Mouse (Mus musculus): ENCODE results near the gene Pan3. TPM values are rescaled to one million over a fixed set of nuclear protein-coding genes. Genes with fewer than 3 reads are reported as not detected.

Pan3 gene
- polyA plus RNA-seq (2014; fragmentation: Illumina TruSeq; extraction: RNeasy Lipid Tissue Mini Kit (QIAGEN cat#74804); ENCODE audit: low read depth, low replicate concordance): 26.6 TPM

GRCm38 (mm10) chr5:147429535-147430305 lies at the start of gene Pan3:
Pan3 (plus strand) TSS chr5:147430161.

GRCm38 (mm10) chr5:147399843-147400504 lies 30.0 kb upstream of the Pan3 start, which contains the start of gene Flt3:
Flt3 (minus strand) TSS chr5:147400489.

Other genes starting within 250 kb of the Pan3 start
- not detected for gene Gsx1, start 241.5 kb upstream of the Pan3 start, polyA plus RNA-seq (2014; fragmentation: Illumina TruSeq; extraction: RNeasy Lipid Tissue Mini Kit (QIAGEN cat#74804); ENCODE audit: low read depth, low replicate concordance)
- not detected for gene Pdx1, start 160.2 kb upstream of the Pan3 start, polyA plus RNA-seq (2014; fragmentation: Illumina TruSeq; extraction: RNeasy Lipid Tissue Mini Kit (QIAGEN cat#74804); ENCODE audit: low read depth, low replicate concordance)
- not detected for gene Cdx2, start 122.9 kb upstream of the Pan3 start, polyA plus RNA-seq (2014; fragmentation: Illumina TruSeq; extraction: RNeasy Lipid Tissue Mini Kit (QIAGEN cat#74804); ENCODE audit: low read depth, low replicate concordance)
- 17.4 TPM for gene Urad, start 107.7 kb upstream of the Pan3 start, polyA plus RNA-seq (2014; fragmentation: Illumina TruSeq; extraction: RNeasy Lipid Tissue Mini Kit (QIAGEN cat#74804); ENCODE audit: low read depth, low replicate concordance)
- 0.16 TPM for gene Flt3, start 29.7 kb upstream of the Pan3 start, polyA plus RNA-seq (2014; fragmentation: Illumina TruSeq; extraction: RNeasy Lipid Tissue Mini Kit (QIAGEN cat#74804); ENCODE audit: low read depth, low replicate concordance)

Data from liver, adult 10 weeks (tissue).